Mouse (Mus musculus): Measurements from ENCODE around the gene Depdc5.

DNA sequence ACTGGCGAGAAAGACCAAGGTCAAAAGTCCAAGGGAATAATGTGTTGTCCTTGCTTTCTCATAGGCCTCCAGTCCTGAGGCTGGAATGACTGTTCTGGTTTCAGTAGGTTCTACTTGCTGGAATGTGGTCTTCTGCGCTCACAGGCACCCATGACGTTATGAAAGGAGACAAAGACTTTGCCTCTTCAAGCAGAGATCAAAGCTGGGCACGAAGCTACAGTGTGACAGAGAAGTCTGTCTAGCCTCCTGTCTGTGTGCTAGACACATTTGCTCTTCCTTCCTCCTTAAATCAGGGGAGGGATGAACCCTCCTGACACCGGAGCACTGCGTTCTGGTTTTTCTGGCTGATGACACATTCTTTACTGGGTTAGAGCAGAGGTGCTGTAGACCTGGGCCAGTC, 140.0 kb downstream of the Depdc5 start:
- TF ChIP-seq CTCF (IDR thresholded peaks at IDR 0.05; ENCODE audit: insufficient read depth, low read length) (no peak), POLR2A (IDR thresholded peaks at IDR 0.05; ENCODE audit: borderline replicate concordance, extremely low read depth, low read depth, low read length) (no peak)

Data from lung, adult 2 months (tissue).